Mouse (Mus musculus) spleen, embryonic (tissue): Measurements from ENCODE around the gene Selenbp1.

ENCODE experiments used
- CTCF ChIA-PET: fragments of 350-600 bp; sonication (Branson Sonifier 250); formaldehyde crosslinking; loops from one replicate; lab custom pipeline; 2022; lab: Charles Lee

The Selenbp1 gene

GRCm38 (mm10) chr3:94974528-94975422 lies 41.9 kb downstream of the Selenbp1 start, which contains the start of gene Pi4kb:
Pi4kb (plus strand) TSS chr3:94974731.
- CTCF ChIA-PET: interaction anchor here (0.7 to 1.5 kb wide), 2 partner anchors 22 to 27 kb away, joined by 4 to 27 read pairs; no protein-coding TSS in a partner anchor

DNA sequence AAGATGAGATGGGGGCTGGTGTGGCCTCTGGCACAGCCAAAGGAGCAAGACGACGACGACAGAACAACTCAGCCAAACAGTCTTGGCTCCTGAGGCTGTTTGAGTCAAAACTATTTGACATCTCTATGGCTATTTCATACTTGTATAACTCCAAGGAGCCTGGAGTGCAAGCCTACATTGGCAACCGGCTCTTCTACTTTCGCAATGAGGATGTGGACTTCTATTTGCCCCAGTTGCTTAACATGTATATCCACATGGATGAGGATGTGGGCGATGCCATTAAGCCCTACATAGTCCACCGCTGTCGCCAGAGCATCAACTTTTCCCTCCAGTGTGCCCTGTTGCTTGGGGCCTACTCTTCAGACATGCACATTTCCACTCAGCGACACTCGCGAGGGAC lies 51.5 kb downstream of the Selenbp1 start:
- CTCF ChIA-PET: no interaction called here

- CTCF ChIA-PET: no interaction called here
These were observed 52.7 kb downstream of the Selenbp1 start for GRCm38 (mm10) chr3:94985513-94985912.

DNA sequence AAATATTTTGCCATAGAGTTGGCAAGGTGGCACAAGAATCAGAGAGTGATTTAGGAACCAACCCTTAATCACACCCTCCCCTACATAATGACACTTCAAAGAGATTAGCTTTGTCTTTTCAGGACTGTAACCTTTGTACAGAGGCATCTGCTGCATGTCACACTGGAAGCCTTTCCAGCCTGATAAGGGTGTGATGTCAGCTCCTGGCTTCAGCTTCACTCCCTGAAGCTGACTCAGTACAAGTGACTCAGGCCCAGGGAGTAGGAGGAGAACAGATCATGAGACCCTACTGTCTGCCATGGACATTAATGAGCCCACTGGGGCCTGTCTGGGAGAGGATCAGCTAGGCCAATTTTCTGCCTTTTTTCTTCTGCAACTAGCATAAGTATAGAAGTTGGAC lies 54.7 kb downstream of the Selenbp1 start:
- CTCF ChIA-PET: no interaction called here

- CTCF ChIA-PET: no interaction called here
These were observed 56.4 kb downstream of the Selenbp1 start for GRCm38 (mm10) chr3:94989159-94989761.
